Mouse (Mus musculus) cerebellum, adult 2 months (tissue): ENCODE measurements at regions not wholly inside any gene's neighbourhood (a gene's known extent, or its start where the extent isn't known, plus 50 kb on each side); places are given as distances from the start of the nearest gene placed in this dataset.

Experiments used
- CTCF ChIP-seq: fragments of 200-500 bp; IDR thresholded peaks from 2 replicates; pipeline ENCODE4 v1.5.1; 2011; ENCODE audit warnings: low read depth, mild to moderate bottlenecking, control low read depth, low read length, moderate library complexity, borderline replicate concordance; ENCODE audit not compliant: insufficient read depth
- POLR2A ChIP-seq: fragments of 200-500 bp; IDR thresholded peaks from 2 replicates; pipeline ENCODE4 v1.6.1; 2011; ENCODE audit warnings: low read length, control low read depth, borderline replicate concordance; ENCODE audit not compliant: insufficient read depth

GRCm38 (mm10) chr4:68319575-68319974 is 634.6 kb downstream of the Brinp1 start:
- TF ChIP-seq CTCF (no peak), POLR2A (no peak)
